Mouse (Mus musculus) lung, embryonic 16.5 days (tissue): Measurements from ENCODE around the gene Scfd2. TPM values are rescaled to one million over a fixed set of nuclear protein-coding genes. Genes with fewer than 3 reads are reported as not detected.

Experiments
- ATAC-seq: fragments of 200-750 bp; cut with Nextera tagmentation; 2 replicates; pipeline ENCODE4 v1.8.0; 2017; ENCODE audit warnings: low read depth, mild to moderate bottlenecking, moderate library complexity
- H3K27ac ChIP-seq: fragments of 300-500 bp; sonication (generic); 2 replicates; pipeline ENCODE4 v1.5.1; 2014; ENCODE audit warnings: mild to moderate bottlenecking, control low read depth, low read length
- H3K27me3 ChIP-seq: fragments of 300-500 bp; sonication (generic); 2 replicates; pipeline ENCODE4 v1.6.1; 2014; ENCODE audit warnings: low read depth, low read length, mixed read lengths; ENCODE audit not compliant: control insufficient read depth, insufficient read depth
- H3K36me3 ChIP-seq: fragments of 300-500 bp; sonication (generic); 2 replicates; pipeline ENCODE4 v1.6.1; 2014; ENCODE audit warnings: low read length; ENCODE audit not compliant: control insufficient read depth, insufficient read depth
- H3K4me1 ChIP-seq: fragments of 300-500 bp; sonication (generic); replicated peaks from 2 replicates; pipeline ENCODE4 v1.6.1; 2014; ENCODE audit warnings: low read length, mixed read lengths; ENCODE audit not compliant: control insufficient read depth, insufficient read depth
- H3K4me2 ChIP-seq: fragments of 300-500 bp; sonication (generic); 2 replicates; pipeline ENCODE4 v1.6.1; 2014; ENCODE audit warnings: low read depth, low read length, control low read depth
- H3K4me3 ChIP-seq: fragments of 300-500 bp; sonication (generic); 2 replicates; pipeline ENCODE4 v1.5.1; 2014; ENCODE audit warnings: mild to moderate bottlenecking, low read length, control low read depth
- H3K9ac ChIP-seq: fragments of 300-500 bp; sonication (generic); 2 replicates; pipeline ENCODE4 v1.6.1; 2014; ENCODE audit warnings: low read length, control low read depth
- H3K9me3 ChIP-seq: fragments of 300-500 bp; sonication (generic); 2 replicates; pipeline ENCODE4 v1.6.1; 2016; ENCODE audit warnings: low read length; ENCODE audit not compliant: control insufficient read depth
- WGBS: fragments of 180-500 bp; shearing (Covaris S2); extraction: QIAGEN DNeasy Blood & Tissue Kit; methylation state at CpG from one replicate; pipeline ENCODE4 v1.1.7; 2014; 5-methylcytosine and 5-hydroxymethylcytosine counted together
- polyA plus RNA-seq: library from polyadenylated mRNA; unstranded; fragments of >200 nt; fragmentation: Nextera tagmentation; extraction: Ambion mirVana; gene quantifications from 2 replicates; pipeline ENCODE4 v1.2.1, GENCODE M21; 2015

Scfd2 gene
- polyA plus RNA-seq, 1 experiment from 2014 or later = 19.1 TPM

DNA sequence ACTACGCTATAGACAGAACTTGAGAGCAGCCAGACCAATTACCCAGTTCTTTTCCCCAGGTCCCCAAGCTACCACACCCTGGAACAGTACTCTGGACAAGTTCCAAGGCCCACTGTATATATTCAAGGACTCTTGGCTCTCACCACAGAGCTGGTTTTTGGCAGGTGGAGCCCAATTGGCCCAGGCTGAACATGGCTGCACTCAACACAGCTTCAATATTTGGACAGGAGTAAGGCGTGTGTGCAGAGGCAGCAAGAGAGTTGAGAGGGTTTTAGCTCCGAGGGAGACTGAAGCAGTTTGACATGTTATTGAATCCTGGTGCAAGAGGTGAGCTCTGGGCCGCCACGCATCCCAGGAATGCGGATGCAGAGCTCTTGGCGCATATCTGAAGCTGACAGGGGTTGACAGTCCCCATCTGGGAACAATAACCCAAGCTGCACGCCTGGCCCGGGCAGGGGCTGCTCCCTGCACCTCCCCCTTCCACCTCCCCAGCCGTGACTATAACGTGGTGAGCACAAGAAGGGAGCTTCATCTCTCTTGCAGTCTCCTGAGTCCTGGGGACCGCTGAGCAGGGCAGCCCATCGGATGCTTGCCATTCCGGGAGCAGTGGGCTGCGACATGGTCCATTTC is 370.1 kb downstream of the Scfd2 start:
- Histone ChIP-seq H3K4me2 (peak overlapping the region; percentile 58), H3K36me3 (no peaks in the 10 kb centered on the region), H3K27ac (peak overlapping the region; percentile 97), H3K4me3 (peak overlapping the region; percentile 36), H3K9ac (peak overlapping the region; percentile 54), H3K9me3 (no peaks in the 10 kb centered on the region; the same call in 1 of the 2 replicates), H3K4me1 (peaks cover 46% of the 10 kb centered on the region), H3K27me3 (no peaks in the 10 kb centered on the region)
- ATAC-seq = peak; percentile 94
- 6% methylated on average over 15 of the region's 15 CpGs for WGBS

- H3K27me3 ChIP-seq = no peaks in the 10 kb centered on the region
- H3K9ac ChIP-seq = no peak overlapping the region
- no peak overlapping the region for H3K4me3 ChIP-seq
- peak overlapping the region; percentile 97 for H3K27ac ChIP-seq
- no peak for ATAC-seq
- H3K4me2 ChIP-seq = no peak overlapping the region
- WGBS = 43% methylated on average over 4 of the region's 4 CpGs
- H3K9me3 ChIP-seq = no peaks in the 10 kb centered on the region; the same call in 1 of the 2 replicates
- peaks cover 47% of the 10 kb centered on the region for H3K4me1 ChIP-seq
- H3K36me3 ChIP-seq = no peaks in the 10 kb centered on the region
Measured at GRCm38 (mm10) chr5:74160349-74160748, 371.2 kb downstream of the Scfd2 start.

GRCm38 (mm10) chr5:74159906-74160305 is 371.7 kb downstream of the Scfd2 start:
- peak overlapping the region; percentile 97 for H3K27ac ChIP-seq
- 14% methylated on average over 7 of the region's 7 CpGs for WGBS
- no peak overlapping the region for H3K9ac ChIP-seq
- H3K9me3 ChIP-seq = no peaks in the 10 kb centered on the region; the same call in 1 of the 2 replicates
- H3K4me1 ChIP-seq = peaks cover 47% of the 10 kb centered on the region
- H3K4me3 ChIP-seq = no peak overlapping the region
- H3K27me3 ChIP-seq = no peaks in the 10 kb centered on the region
- no peak overlapping the region for H3K4me2 ChIP-seq
- no peaks in the 10 kb centered on the region for H3K36me3 ChIP-seq
- no peak for ATAC-seq

GRCm38 (mm10) chr5:74158929-74159632 is 372.5 kb downstream of the Scfd2 start:
- no peak overlapping the region for H3K9ac ChIP-seq
- WGBS = 68% methylated on average over 6 of the region's 6 CpGs
- H3K4me3 ChIP-seq = no peak overlapping the region
- peak overlapping the region; percentile 97 for H3K27ac ChIP-seq
- H3K4me1 ChIP-seq = peaks cover 47% of the 10 kb centered on the region
- no peaks in the 10 kb centered on the region for H3K27me3 ChIP-seq
- no peaks in the 10 kb centered on the region; the same call in 1 of the 2 replicates for H3K9me3 ChIP-seq
- H3K36me3 ChIP-seq = no peaks in the 10 kb centered on the region
- ATAC-seq = no peak
- H3K4me2 ChIP-seq = no peak overlapping the region

DNA sequence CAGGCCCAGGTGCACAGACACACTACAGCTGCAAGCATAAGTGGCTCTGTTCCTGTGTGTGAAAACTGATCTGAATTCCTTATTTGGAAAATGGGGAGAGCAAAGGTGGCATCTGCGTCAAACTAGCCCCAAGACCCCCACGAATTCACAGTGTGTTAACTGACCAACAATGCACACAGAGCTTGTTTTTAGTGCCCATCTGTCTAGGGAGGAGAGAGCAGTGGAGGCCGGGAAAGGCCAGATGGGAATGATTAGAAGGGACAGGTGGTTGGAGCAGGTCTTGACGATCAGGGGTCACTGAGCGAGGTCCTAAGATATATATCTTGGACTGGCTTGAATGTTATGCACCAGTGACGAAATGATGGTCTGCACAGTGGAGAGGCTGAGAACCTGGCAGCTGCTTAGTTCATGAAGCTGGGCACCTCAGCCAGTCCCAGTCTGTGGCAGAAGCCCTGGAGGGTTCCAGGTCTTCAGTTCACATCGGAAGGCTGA is 375.7 kb downstream of the Scfd2 start:
- peaks cover 20% of the 10 kb centered on the region for H3K4me1 ChIP-seq
- H3K4me3 ChIP-seq = no peak overlapping the region
- H3K9me3 ChIP-seq = no peaks in the 10 kb centered on the region; the same call in 1 of the 2 replicates
- no peak overlapping the region for H3K27ac ChIP-seq
- 55% methylated on average over 7 of the region's 7 CpGs for WGBS
- no peaks in the 10 kb centered on the region for H3K27me3 ChIP-seq
- no peak overlapping the region for H3K9ac ChIP-seq
- ATAC-seq = no peak
- H3K4me2 ChIP-seq = no peak overlapping the region
- H3K36me3 ChIP-seq = no peaks in the 10 kb centered on the region

Other genes starting within 250 kb of the Scfd2 start
- gene Fip1l1, start 3.7 kb upstream of the Scfd2 start, polyA plus RNA-seq = 76.9 and 82.8 TPM in 2 replicates
- 5.5 and 6.1 TPM in 2 replicates for gene Lnx1, start 171.2 kb upstream of the Scfd2 start, polyA plus RNA-seq